Mouse (Mus musculus): Measurements from ENCODE around the gene Lsamp. TPM values are rescaled to one million over a fixed set of nuclear protein-coding genes. Genes with fewer than 3 reads are reported as not detected.

Lsamp gene
- polyA plus RNA-seq, 1 experiment from 2014 or later: 5.4 TPM

- ATAC-seq (replicated peaks; ENCODE audit: low FRiP score, low TSS enrichment, low read depth) (no peak), DNase-seq (ENCODE audit: low spot score) (no peak)
- Histone ChIP-seq H3K4me1 (replicated peaks; ENCODE audit: control insufficient read depth, insufficient read depth, low read length) (no peaks in the 10 kb centered on the region), H3K27ac (ENCODE audit: low read depth) (no peak overlapping the region), H3K27me3 (replicated peaks; ENCODE audit: control insufficient read depth, insufficient read depth, low read length) (no peaks in the 10 kb centered on the region), H3K4me3 (ENCODE audit: low read depth, low read length) (no peak overlapping the region), H3K4me2 (ENCODE audit: low read length) (no peak overlapping the region), H3K36me3 (ENCODE audit: control insufficient read depth, insufficient read depth, low read length) (no peaks in the 10 kb centered on the region), H3K9me3 (ENCODE audit: control insufficient read depth, low read length) (no peaks in the 10 kb centered on the region), H3K9ac (ENCODE audit: low read length) (no peak overlapping the region)
- WGBS: 86% methylated on average over 6 of the region's 6 CpGs
These were observed 2137.6 kb downstream of the Lsamp start for GRCm38 (mm10) chr16:42121788-42122187.

- Histone ChIP-seq H3K9me3 (ENCODE audit: control insufficient read depth, low read length) (no peaks in the 10 kb centered on the region), H3K4me1 (replicated peaks; ENCODE audit: control insufficient read depth, insufficient read depth, low read length) (no peaks in the 10 kb centered on the region), H3K27me3 (replicated peaks; ENCODE audit: control insufficient read depth, insufficient read depth, low read length) (no peaks in the 10 kb centered on the region), H3K9ac (ENCODE audit: low read length) (no peak overlapping the region), H3K4me3 (ENCODE audit: low read depth, low read length) (no peak overlapping the region), H3K4me2 (ENCODE audit: low read length) (no peak overlapping the region), H3K36me3 (ENCODE audit: control insufficient read depth, insufficient read depth, low read length) (no peaks in the 10 kb centered on the region), H3K27ac (ENCODE audit: low read depth) (no peak overlapping the region)
- DNase-seq (ENCODE audit: low spot score) (no peak), ATAC-seq (replicated peaks; ENCODE audit: low FRiP score, low TSS enrichment, low read depth) (no peak)
- 46% methylated on average over 4 of the region's 4 CpGs for WGBS
These were observed 2139.7 kb downstream of the Lsamp start for GRCm38 (mm10) chr16:42123826-42124225.

GRCm38 (mm10) chr16:42126061-42126460 lies 2141.9 kb downstream of the Lsamp start:
- 0 out of 2 replicates have a peak, but pooled peaks cover 3% of the 10 kb centered on the region for H3K4me1 ChIP-seq (replicated peaks; ENCODE audit: control insufficient read depth, insufficient read depth, low read length)
- no peak overlapping the region for H3K4me3 ChIP-seq (ENCODE audit: low read depth, low read length)
- DNase-seq (ENCODE audit: low spot score) (no peak), ATAC-seq (replicated peaks; ENCODE audit: low FRiP score, low TSS enrichment, low read depth) (no peak)
- H3K9me3 ChIP-seq (ENCODE audit: control insufficient read depth, low read length): no peaks in the 10 kb centered on the region
- no peak overlapping the region for H3K4me2 ChIP-seq (ENCODE audit: low read length)
- WGBS: 87% methylated on average over 2 of the region's 2 CpGs
- H3K27me3 ChIP-seq (replicated peaks; ENCODE audit: control insufficient read depth, insufficient read depth, low read length): no peaks in the 10 kb centered on the region
- no peaks in the 10 kb centered on the region for H3K36me3 ChIP-seq (ENCODE audit: control insufficient read depth, insufficient read depth, low read length)
- no peak overlapping the region for H3K9ac ChIP-seq (ENCODE audit: low read length)
- H3K27ac ChIP-seq (ENCODE audit: low read depth): no peak overlapping the region

- no peak overlapping the region for H3K4me3 ChIP-seq (ENCODE audit: low read depth, low read length)
- no peaks in the 10 kb centered on the region for H3K4me1 ChIP-seq (replicated peaks; ENCODE audit: control insufficient read depth, insufficient read depth, low read length)
- H3K4me2 ChIP-seq (ENCODE audit: low read length): no peak overlapping the region
- no peak for ATAC-seq (replicated peaks; ENCODE audit: low FRiP score, low TSS enrichment, low read depth)
- WGBS: 74% methylated on average over 6 of the region's 6 CpGs
- DNase-seq (ENCODE audit: low spot score): no peak
- H3K9ac ChIP-seq (ENCODE audit: low read length): no peak overlapping the region
- H3K9me3 ChIP-seq (ENCODE audit: control insufficient read depth, low read length): no peaks in the 10 kb centered on the region
- no peak overlapping the region for H3K27ac ChIP-seq (ENCODE audit: low read depth)
- H3K27me3 ChIP-seq (replicated peaks; ENCODE audit: control insufficient read depth, insufficient read depth, low read length): no peaks in the 10 kb centered on the region
- H3K36me3 ChIP-seq (ENCODE audit: control insufficient read depth, insufficient read depth, low read length): no peaks in the 10 kb centered on the region
These were observed 2163.0 kb downstream of the Lsamp start for GRCm38 (mm10) chr16:42147164-42147563.

- Histone ChIP-seq H3K9me3 (ENCODE audit: control insufficient read depth, low read length) (no peaks in the 10 kb centered on the region), H3K4me1 (replicated peaks; ENCODE audit: control insufficient read depth, insufficient read depth, low read length) (no peaks in the 10 kb centered on the region), H3K27ac (ENCODE audit: low read depth) (no peak overlapping the region), H3K4me3 (ENCODE audit: low read depth, low read length) (no peak overlapping the region), H3K36me3 (ENCODE audit: control insufficient read depth, insufficient read depth, low read length) (no peaks in the 10 kb centered on the region), H3K27me3 (replicated peaks; ENCODE audit: control insufficient read depth, insufficient read depth, low read length) (no peaks in the 10 kb centered on the region), H3K4me2 (ENCODE audit: low read length) (no peak overlapping the region), H3K9ac (ENCODE audit: low read length) (no peak overlapping the region)
- WGBS: 64% methylated on average over 6 of the region's 6 CpGs
- DNase-seq (ENCODE audit: low spot score) (no peak), ATAC-seq (replicated peaks; ENCODE audit: low FRiP score, low TSS enrichment, low read depth) (no peak)
These were observed 2165.2 kb downstream of the Lsamp start for GRCm38 (mm10) chr16:42149216-42149942.

- Histone ChIP-seq H3K27me3 (replicated peaks; ENCODE audit: control insufficient read depth, insufficient read depth, low read length) (no peaks in the 10 kb centered on the region), H3K4me3 (ENCODE audit: low read depth, low read length) (no peak overlapping the region), H3K36me3 (ENCODE audit: control insufficient read depth, insufficient read depth, low read length) (no peaks in the 10 kb centered on the region), H3K4me2 (ENCODE audit: low read length) (peak overlapping the region; percentile 39), H3K4me1 (replicated peaks; ENCODE audit: control insufficient read depth, insufficient read depth, low read length) (no peaks in the 10 kb centered on the region), H3K27ac (ENCODE audit: low read depth) (peak overlapping the region; percentile 29), H3K9me3 (ENCODE audit: control insufficient read depth, low read length) (no peaks in the 10 kb centered on the region), H3K9ac (ENCODE audit: low read length) (no peak overlapping the region)
- WGBS: 15% methylated on average over 8 of the region's 8 CpGs
- ATAC-seq (replicated peaks; ENCODE audit: low FRiP score, low TSS enrichment, low read depth) (no peak), DNase-seq (ENCODE audit: low spot score) (peak; percentile 61)
These were observed 2168.5 kb downstream of the Lsamp start for GRCm38 (mm10) chr16:42152640-42153039.

GRCm38 (mm10) chr16:42157816-42158215 lies 2173.7 kb downstream of the Lsamp start:
- DNase-seq (ENCODE audit: low spot score): no peak
- no peak for ATAC-seq (replicated peaks; ENCODE audit: low FRiP score, low TSS enrichment, low read depth)
- 62% methylated on average over 9 of the region's 9 CpGs for WGBS
- Histone ChIP-seq H3K9me3 (ENCODE audit: control insufficient read depth, low read length) (no peaks in the 10 kb centered on the region), H3K4me2 (ENCODE audit: low read length) (no peak overlapping the region), H3K9ac (ENCODE audit: low read length) (no peak overlapping the region), H3K4me1 (replicated peaks; ENCODE audit: control insufficient read depth, insufficient read depth, low read length) (no peaks in the 10 kb centered on the region), H3K27ac (ENCODE audit: low read depth) (no peak overlapping the region), H3K36me3 (ENCODE audit: control insufficient read depth, insufficient read depth, low read length) (no peaks in the 10 kb centered on the region), H3K27me3 (replicated peaks; ENCODE audit: control insufficient read depth, insufficient read depth, low read length) (no peaks in the 10 kb centered on the region), H3K4me3 (ENCODE audit: low read depth, low read length) (no peak overlapping the region)

- DNase-seq (ENCODE audit: low spot score) (peak; percentile 90), ATAC-seq (replicated peaks; ENCODE audit: low FRiP score, low TSS enrichment, low read depth) (no peak)
- no peak overlapping the region for H3K9ac ChIP-seq (ENCODE audit: low read length)
- no peaks in the 10 kb centered on the region for H3K27me3 ChIP-seq (replicated peaks; ENCODE audit: control insufficient read depth, insufficient read depth, low read length)
- no peak overlapping the region for H3K4me3 ChIP-seq (ENCODE audit: low read depth, low read length)
- H3K4me1 ChIP-seq (replicated peaks; ENCODE audit: control insufficient read depth, insufficient read depth, low read length): no peaks in the 10 kb centered on the region
- no peak overlapping the region for H3K4me2 ChIP-seq (ENCODE audit: low read length)
- H3K27ac ChIP-seq (ENCODE audit: low read depth): no peak overlapping the region
- no peaks in the 10 kb centered on the region for H3K9me3 ChIP-seq (ENCODE audit: control insufficient read depth, low read length)
- no peaks in the 10 kb centered on the region for H3K36me3 ChIP-seq (ENCODE audit: control insufficient read depth, insufficient read depth, low read length)
These were observed 2180.8 kb downstream of the Lsamp start for GRCm38 (mm10) chr16:42164941-42165340.

GRCm38 (mm10) chr16:42168292-42168691 lies 2184.1 kb downstream of the Lsamp start:
- no peaks in the 10 kb centered on the region for H3K36me3 ChIP-seq (ENCODE audit: control insufficient read depth, insufficient read depth, low read length)
- H3K9me3 ChIP-seq (ENCODE audit: control insufficient read depth, low read length): no peaks in the 10 kb centered on the region
- H3K4me2 ChIP-seq (ENCODE audit: low read length): no peak overlapping the region
- H3K9ac ChIP-seq (ENCODE audit: low read length): no peak overlapping the region
- H3K27me3 ChIP-seq (replicated peaks; ENCODE audit: control insufficient read depth, insufficient read depth, low read length): no peaks in the 10 kb centered on the region
- WGBS: 89% methylated on average over 9 of the region's 9 CpGs
- H3K4me3 ChIP-seq (ENCODE audit: low read depth, low read length): no peak overlapping the region
- no peaks in the 10 kb centered on the region for H3K4me1 ChIP-seq (replicated peaks; ENCODE audit: control insufficient read depth, insufficient read depth, low read length)
- H3K27ac ChIP-seq (ENCODE audit: low read depth): no peak overlapping the region
- ATAC-seq (replicated peaks; ENCODE audit: low FRiP score, low TSS enrichment, low read depth) (no peak), DNase-seq (ENCODE audit: low spot score) (no peak)
